Mouse (Mus musculus) E14TG2a.4 (cell line): Measurements from ENCODE around the gene Tfpi.

Experiments
- H3K27me3 ChIP-seq: 2 replicates; pipeline ENCODE4 v1.6.1; 2014; ENCODE audit warnings: low read length, control low read depth; ENCODE audit not compliant: insufficient read depth
- H3K36me3 ChIP-seq: 2 replicates; pipeline ENCODE4 v1.6.1; 2014; ENCODE audit warnings: low read length, control low read depth; ENCODE audit not compliant: insufficient read depth
- H3K4me1 ChIP-seq: replicated peaks from 2 replicates; pipeline ENCODE4 v1.6.1; 2014; ENCODE audit warnings: low read depth, low read length, control low read depth
- H3K4me3 ChIP-seq: replicated peaks from 2 replicates; pipeline ENCODE4 v1.5.1; 2014; ENCODE audit warnings: mild to moderate bottlenecking, low read length
- H3K9me3 ChIP-seq: 2 replicates; pipeline ENCODE4 v1.6.1; 2014; ENCODE audit warnings: low read length, control low read depth
- CTCF ChIP-seq: conservative IDR thresholded peaks from 2 replicates; pipeline ENCODE4 v1.5.1; 2014; ENCODE audit warnings: low read length
- NANOG ChIP-seq: IDR thresholded peaks from 2 replicates; pipeline ENCODE4 v1.6.1; 2014; ENCODE audit warnings: borderline replicate concordance, low read length, mixed read lengths
- POU5F1 ChIP-seq: IDR thresholded peaks from 2 replicates; pipeline ENCODE4 v1.6.1; 2014; ENCODE audit warnings: low read length, borderline replicate concordance

The Tfpi gene

GRCm38 (mm10) chr2:84476577-84476976 is at the start of gene Tfpi:
Gene Tfpi, minus strand, starts transcription at chr2:84476775.
- Histone ChIP-seq H3K4me1 (peaks cover 65% of the 10 kb centered on the region), H3K9me3 (no peaks in the 10 kb centered on the region), H3K36me3 (peaks cover 14% of the 10 kb centered on the region), H3K4me3 (peak within 1 kb of the TSS; percentile 74), H3K27me3 (no peaks in the 10 kb centered on the region)
- TF ChIP-seq POU5F1, result no peak
- no peak for TF ChIP-seq CTCF
- no peak for TF ChIP-seq NANOG

DNA sequence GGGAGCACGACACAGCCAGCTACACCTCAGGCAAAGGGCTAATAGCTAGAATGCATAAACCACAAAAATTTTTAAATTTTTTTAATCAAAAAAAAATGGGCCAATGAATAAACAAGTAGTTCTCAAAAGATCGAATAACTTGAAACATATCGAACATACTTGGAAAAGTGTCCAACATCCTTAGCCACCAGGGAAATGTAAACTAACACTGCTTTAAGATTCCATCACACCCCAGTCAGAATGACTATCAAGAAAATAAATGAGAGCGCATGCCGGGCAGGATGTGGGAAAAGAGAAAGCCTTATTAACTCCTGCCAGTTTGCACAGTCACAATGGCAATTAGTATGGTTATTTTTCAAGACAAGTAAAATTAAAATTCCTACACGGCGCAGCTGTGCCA is 49.6 kb upstream of the Tfpi start:
- no peaks in the 10 kb centered on the region for H3K27me3 ChIP-seq
- no peaks in the 10 kb centered on the region for H3K36me3 ChIP-seq
- no peak overlapping the region for H3K4me3 ChIP-seq
- peaks cover 11% of the 10 kb centered on the region for H3K9me3 ChIP-seq
- TF ChIP-seq CTCF (no peak), POU5F1 (no peak), NANOG (no peak)
- H3K4me1 ChIP-seq, result peaks cover 19% of the 10 kb centered on the region

DNA sequence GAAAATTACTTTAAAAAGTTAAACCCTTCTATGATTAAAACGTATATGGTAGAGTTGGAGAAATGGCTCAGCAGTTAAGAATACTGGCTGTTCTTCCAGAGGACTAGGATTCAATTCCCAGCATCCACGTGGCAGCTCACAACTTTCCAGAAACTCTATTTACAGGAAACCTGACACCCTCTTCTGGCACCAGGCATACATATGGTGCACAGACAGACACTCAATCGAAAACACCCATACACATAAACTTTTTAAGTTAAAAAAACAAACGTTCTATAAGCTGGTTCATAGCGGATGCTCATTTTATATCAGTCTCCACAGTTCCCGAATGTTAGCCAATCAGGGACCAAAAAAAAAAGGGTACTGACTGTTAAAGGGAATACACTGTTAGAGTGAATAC is 49.2 kb upstream of the Tfpi start:
- no peak overlapping the region for H3K4me3 ChIP-seq
- H3K27me3 ChIP-seq, result no peaks in the 10 kb centered on the region
- peaks cover 15% of the 10 kb centered on the region for H3K9me3 ChIP-seq
- TF ChIP-seq POU5F1 (no peak), NANOG (no peak), CTCF (no peak)
- peaks cover 14% of the 10 kb centered on the region for H3K4me1 ChIP-seq
- no peaks in the 10 kb centered on the region for H3K36me3 ChIP-seq

DNA sequence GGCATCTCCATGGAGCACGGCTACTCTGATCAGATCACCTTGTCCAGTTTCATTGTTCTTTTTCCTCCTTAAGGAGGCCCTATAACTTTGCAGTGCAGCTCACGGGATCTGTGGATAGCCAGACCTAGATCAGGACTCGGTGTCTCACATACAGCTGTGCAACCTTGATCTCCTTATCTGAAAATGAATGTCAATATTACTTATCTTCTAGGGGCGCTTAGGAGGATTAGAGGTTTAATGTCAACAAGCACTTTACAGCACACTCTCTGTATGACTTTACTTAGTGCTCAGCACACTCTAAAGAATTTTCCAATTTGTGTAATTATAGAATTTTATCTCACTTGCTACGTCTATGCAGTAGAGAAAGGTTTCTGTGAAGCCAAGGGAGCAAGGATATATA is 48.5 kb upstream of the Tfpi start:
- Histone ChIP-seq H3K4me3 (no peak overlapping the region), H3K9me3 (peaks cover 23% of the 10 kb centered on the region), H3K4me1 (peaks cover 14% of the 10 kb centered on the region), H3K36me3 (no peaks in the 10 kb centered on the region), H3K27me3 (no peaks in the 10 kb centered on the region)
- no peak for TF ChIP-seq POU5F1
- no peak for TF ChIP-seq CTCF
- no peak for TF ChIP-seq NANOG

- Histone ChIP-seq H3K4me1 (peaks cover 25% of the 10 kb centered on the region), H3K9me3 (peaks cover 24% of the 10 kb centered on the region)
Observed at GRCm38 (mm10) chr2:84523994-84524393, 47.4 kb upstream of the Tfpi start.

GRCm38 (mm10) chr2:84523103-84523865 is 46.7 kb upstream of the Tfpi start:
- no peaks in the 10 kb centered on the region for H3K27me3 ChIP-seq
- no peak overlapping the region for H3K4me3 ChIP-seq
- no peaks in the 10 kb centered on the region for H3K36me3 ChIP-seq
- TF ChIP-seq CTCF (no peak), POU5F1 (no peak), NANOG (no peak)
- H3K9me3 ChIP-seq, result peaks cover 24% of the 10 kb centered on the region
- peaks cover 31% of the 10 kb centered on the region for H3K4me1 ChIP-seq

More at GRCm38 (mm10) chr2:84523994-84524393, 47.4 kb upstream of the Tfpi start:
- TF ChIP-seq CTCF, result no peak
- no peak overlapping the region for H3K4me3 ChIP-seq
- H3K36me3 ChIP-seq, result no peaks in the 10 kb centered on the region
- no peaks in the 10 kb centered on the region for H3K27me3 ChIP-seq

DNA sequence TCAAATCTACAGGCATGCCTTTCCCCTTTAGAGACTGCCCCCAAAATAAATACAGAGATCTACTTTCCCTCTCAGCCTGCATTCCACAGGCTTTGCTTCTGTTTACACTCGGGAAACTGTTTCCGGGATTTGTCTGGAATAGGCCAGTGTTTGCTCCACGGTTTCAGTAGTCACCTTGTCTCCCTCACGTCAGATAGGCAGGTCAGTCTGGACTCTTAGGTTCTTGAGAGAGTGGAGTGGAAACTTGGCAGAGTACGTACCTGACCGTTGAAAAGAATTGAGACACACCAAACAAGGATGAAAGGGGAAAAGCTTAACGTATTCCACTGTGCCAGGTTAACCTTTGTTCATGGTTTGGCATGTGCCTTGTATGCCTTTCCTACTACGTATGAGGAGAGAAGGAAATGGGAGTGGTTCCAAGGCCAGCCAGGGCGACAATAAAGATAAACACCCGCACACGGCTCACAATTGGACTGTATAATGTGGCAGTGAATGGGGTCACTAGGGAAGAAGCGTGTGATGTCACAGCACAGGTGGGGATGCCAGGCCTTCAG is 43.0 kb upstream of the Tfpi start:
- H3K27me3 ChIP-seq, result no peaks in the 10 kb centered on the region
- TF ChIP-seq CTCF, result no peak
- TF ChIP-seq POU5F1, result no peak
- no peak for TF ChIP-seq NANOG
- H3K4me1 ChIP-seq, result peaks cover 28% of the 10 kb centered on the region
- H3K36me3 ChIP-seq, result no peaks in the 10 kb centered on the region
- H3K4me3 ChIP-seq, result no peak overlapping the region
- peaks cover 29% of the 10 kb centered on the region for H3K9me3 ChIP-seq

DNA sequence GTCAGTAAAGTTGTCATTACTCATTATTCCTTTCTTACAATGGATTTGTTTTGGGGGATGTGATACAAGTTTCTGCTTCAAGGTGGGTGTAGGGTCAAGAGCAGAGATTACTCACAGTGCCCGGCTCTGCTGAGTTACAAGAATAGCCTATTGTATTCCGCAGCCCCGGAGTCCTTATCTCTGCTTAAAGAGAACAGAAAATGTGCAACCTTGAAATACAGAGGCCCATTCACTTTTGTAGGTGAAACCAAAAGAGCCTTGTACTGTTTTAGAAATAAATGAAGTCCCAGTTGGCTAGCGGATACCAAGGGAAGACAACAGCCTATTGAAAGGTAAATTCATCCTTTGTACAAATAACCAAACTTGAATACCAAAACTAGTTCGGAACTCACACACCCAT is 42.2 kb upstream of the Tfpi start:
- no peak overlapping the region for H3K4me3 ChIP-seq
- TF ChIP-seq POU5F1 (no peak), NANOG (peak; percentile 77)

DNA sequence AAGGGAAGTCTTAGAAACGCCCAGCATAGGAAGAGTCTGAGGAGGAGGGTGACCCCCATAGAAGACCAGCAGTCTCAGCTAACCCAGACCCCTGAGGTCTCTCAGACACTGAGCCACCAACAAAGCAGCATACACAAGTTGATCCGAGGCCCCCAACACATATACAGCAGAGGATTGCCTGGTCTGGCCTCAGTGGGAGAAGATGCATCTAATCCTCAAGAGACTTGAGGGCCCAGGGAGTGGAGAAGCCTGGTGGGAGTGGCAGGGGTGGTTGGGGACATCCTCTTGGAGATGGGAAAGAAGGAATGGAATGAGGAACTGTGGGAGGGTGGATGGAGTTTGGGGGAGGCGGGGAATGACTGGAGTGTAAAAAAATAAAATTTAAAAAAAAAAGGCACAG is 36.7 kb upstream of the Tfpi start:
- Histone ChIP-seq H3K36me3 (peaks cover 11% of the 10 kb centered on the region), H3K4me3 (no peak overlapping the region), H3K9me3 (peaks cover 24% of the 10 kb centered on the region), H3K4me1 (peaks cover 3% of the 10 kb centered on the region), H3K27me3 (no peaks in the 10 kb centered on the region)
- no peak for TF ChIP-seq NANOG
- no peak for TF ChIP-seq CTCF
- TF ChIP-seq POU5F1, result no peak

More for the DNA sequence above, 42.2 kb upstream of the Tfpi start:
- Histone ChIP-seq H3K9me3 (peaks cover 29% of the 10 kb centered on the region), H3K27me3 (no peaks in the 10 kb centered on the region), H3K36me3 (no peaks in the 10 kb centered on the region), H3K4me1 (peaks cover 28% of the 10 kb centered on the region)
